Mouse (Mus musculus): Measurements from ENCODE around the gene Elane.

DNA sequence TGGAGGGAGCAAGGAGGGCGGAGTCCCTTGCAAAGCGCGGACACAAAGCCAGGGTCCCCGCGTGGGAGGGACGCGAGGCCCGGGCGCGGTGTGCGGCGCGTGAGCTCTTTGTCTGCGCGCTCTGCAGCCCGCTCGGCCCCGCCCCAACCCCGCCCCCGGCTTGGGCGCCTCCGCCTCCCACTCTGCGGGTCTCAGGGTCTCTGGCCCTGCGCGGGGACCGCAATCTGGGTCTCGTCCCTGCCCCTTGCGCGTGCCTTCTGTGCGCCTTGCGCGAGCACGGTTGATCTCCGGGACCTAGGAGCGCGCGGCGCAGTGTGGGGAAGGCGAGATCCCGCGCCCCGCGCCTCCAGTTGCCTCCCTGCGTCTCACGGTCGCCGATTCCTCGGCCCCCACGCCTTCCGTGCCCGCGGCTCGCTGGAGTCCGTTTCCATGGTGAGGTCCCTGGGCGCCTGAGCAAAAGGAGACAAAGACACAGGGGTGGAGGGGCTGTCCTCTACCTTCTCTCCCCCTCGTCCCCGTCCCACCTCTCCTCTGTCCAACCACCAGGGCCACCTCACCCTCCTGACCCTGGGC lies 11.7 kb upstream of the Elane start, which contains the start of the genes Prtn3 and Plppr3:
- no peak for TF ChIP-seq POLR2A (IDR thresholded peaks at IDR 0.05; ENCODE audit: insufficient read depth, low read length)
- TF ChIP-seq EP300 (IDR thresholded peaks at IDR 0.05; ENCODE audit: insufficient read depth, low read depth, low read length): no peak

Data from ES-Bruce4 (cell line).